Comparison of ENCODE assay signal across 11 mouse cellular contexts in genomic region chr10:83857794-83858442, GRCm38 (mm10).
DNase-seq lines count a peak whose midpoint lies in the region; ATAC-seq and TF ChIP-seq lines count a peak whose summit lies in the region.
"Had no signal": no experiment of that assay in that cellular context is flagged by ENCODE, and none has a peak within 500 bp of the region (broad histone marks: within the 10 kb centered on the region; RNA-seq: fewer than 3 reads in every experiment).

No protein-coding gene starts in this region.

- no peaks in the 10 kb centered on the region for H3K9me3 ChIP-seq in hindbrain, postnatal 0 days (ENCODE audit: low read length)
- no peaks in the 10 kb centered on the region for H3K9me3 ChIP-seq in hindbrain, embryonic 16.5 days (ENCODE audit: control insufficient read depth, low read length)
- H3K9me3 ChIP-seq in lung, embryonic 15.5 days, result no peaks in the 10 kb centered on the region
- H3K9me3 ChIP-seq: neural tube, embryonic 13.5 days had no signal

- no peaks in the 10 kb centered on the region for H3K36me3 ChIP-seq in hindbrain, postnatal 0 days (ENCODE audit: insufficient read depth, low read length)
- no peaks in the 10 kb centered on the region for H3K36me3 ChIP-seq in hindbrain, embryonic 16.5 days (ENCODE audit: control insufficient read depth, insufficient read depth, low read length)
- no peaks in the 10 kb centered on the region for H3K36me3 ChIP-seq in lung, embryonic 15.5 days
- H3K36me3 ChIP-seq: neural tube, embryonic 13.5 days had no signal

- no peak for ATAC-seq in hindbrain, postnatal 0 days
- no peak for ATAC-seq in hindbrain, embryonic 16.5 days
- ATAC-seq in lung, embryonic 15.5 days (ENCODE audit: borderline replicate concordance, extremely low read depth, low FRiP score, low TSS enrichment), result no peak

- no peaks in the 10 kb centered on the region for H3K4me1 ChIP-seq in hindbrain, postnatal 0 days (ENCODE audit: insufficient read depth, low read length)
- H3K4me1 ChIP-seq in hindbrain, embryonic 16.5 days (ENCODE audit: control insufficient read depth, insufficient read depth, low read depth, low read length), result no peaks in the 10 kb centered on the region
- H3K4me1 ChIP-seq in lung, embryonic 15.5 days, result peaks cover 20% of the 10 kb centered on the region

- 76% methylated on average over 14 of the region's 14 CpGs for WGBS in hindbrain, postnatal 0 days
- whole genome bisulfite sequencing in hindbrain, embryonic 16.5 days, result 82% methylated on average over 14 of the region's 14 CpGs
- 52% methylated on average over 14 of the region's 14 CpGs for WGBS in lung, embryonic 15.5 days

- H3K4me3 ChIP-seq in hindbrain, postnatal 0 days (ENCODE audit: low read length), result no peak overlapping the region
- H3K4me3 ChIP-seq in hindbrain, embryonic 16.5 days (ENCODE audit: low read length), result no peak overlapping the region
- no peak overlapping the region for H3K4me3 ChIP-seq in lung, embryonic 15.5 days
- H3K4me3 ChIP-seq: neural tube, embryonic 13.5 days had no signal

- no peak overlapping the region for H3K27ac ChIP-seq in hindbrain, postnatal 0 days
- no peak overlapping the region for H3K27ac ChIP-seq in hindbrain, embryonic 16.5 days (ENCODE audit: low read depth, low read length)
- H3K27ac ChIP-seq in lung, embryonic 15.5 days, result peak overlapping the region; percentile 57
- H3K27ac ChIP-seq: macrophage; neural tube, embryonic 13.5 days had no signal

- H3K9ac ChIP-seq in hindbrain, postnatal 0 days (replicated peaks; ENCODE audit: low read length), result no peak overlapping the region
- no peak overlapping the region for H3K9ac ChIP-seq in hindbrain, embryonic 16.5 days (ENCODE audit: low read depth, low read length)
- no peak overlapping the region for H3K9ac ChIP-seq in lung, embryonic 15.5 days
- H3K9ac ChIP-seq: neural tube, embryonic 13.5 days had no signal

- H3K27me3 ChIP-seq in hindbrain, postnatal 0 days (ENCODE audit: insufficient read depth, low read length), result no peaks in the 10 kb centered on the region
- H3K27me3 ChIP-seq in hindbrain, embryonic 16.5 days (replicated peaks; ENCODE audit: control insufficient read depth, insufficient read depth, low read length), result no peaks in the 10 kb centered on the region
- H3K27me3 ChIP-seq in lung, embryonic 15.5 days, result no peaks in the 10 kb centered on the region
- H3K27me3 ChIP-seq: neural tube, embryonic 13.5 days had no signal

- DNase-seq in hindbrain, postnatal 0 days (ENCODE audit: low spot score), result peak; percentile 36
- peak; percentile 45 for DNase-seq in Muller cell, postnatal 12 days (ENCODE audit: inconsistent ontology term)
- peak; percentile 4 for DNase-seq in c-Kit-positive CD71-negative TER-119-negative erythroid progenitor cells, embryonic 14.5 days (ENCODE audit: low read depth)
- DNase-seq in right cerebral cortex, postnatal 25 days, result no peak
- DNase-seq in urinary bladder, postnatal 14 days (ENCODE audit: low spot score), result no peak
- DNase-seq in layer of hippocampus, adult 8-10 months (ENCODE audit: low spot score in 2 of 2), result no peak
- DNase-seq: thymus, postnatal 4 days had no signal

- no peak for TF ChIP-seq CTCF in hindbrain, postnatal 0 days (IDR thresholded peaks at IDR 0.05; ENCODE audit: low read depth)

- H3K4me2 ChIP-seq in hindbrain, postnatal 0 days (ENCODE audit: low read depth, low read length), result no peak overlapping the region
- H3K4me2 ChIP-seq in hindbrain, embryonic 16.5 days (ENCODE audit: low read length), result no peak overlapping the region
- H3K4me2 ChIP-seq in lung, embryonic 15.5 days, result no peak overlapping the region
- H3K4me2 ChIP-seq: neural tube, embryonic 13.5 days had no signal

Comparison
In these comparisons a context has a peak if more than half of its experiments do, and no peak if none do; other contexts are left out.
1. DNase-seq: peak in hindbrain, postnatal 0 days (single experiment), Muller cell, postnatal 12 days (single experiment) and c-Kit-positive CD71-negative TER-119-negative erythroid progenitor cells, embryonic 14.5 days (single experiment); none in right cerebral cortex, postnatal 25 days (single experiment), urinary bladder, postnatal 14 days (single experiment) and layer of hippocampus, adult 8-10 months (0 of 2).